Comparison of ENCODE assay signal across 16 mouse cellular contexts in genomic region chr10:49952434-49952833, GRCm38 (mm10).
DNase-seq lines count a peak whose midpoint lies in the region; ATAC-seq lines count a peak whose summit lies in the region.
"Had no signal": no experiment of that assay in that cellular context is flagged by ENCODE, and none has a peak within 500 bp of the region (broad histone marks: within the 10 kb centered on the region; RNA-seq: fewer than 3 reads in every experiment).

No protein-coding gene starts in this region.

- H3K9me3 ChIP-seq in forebrain, embryonic 12.5 days = no peaks in the 10 kb centered on the region
- H3K9me3 ChIP-seq in forebrain, embryonic 15.5 days = no peaks in the 10 kb centered on the region
- H3K9me3 ChIP-seq in hindbrain, embryonic 14.5 days (ENCODE audit: control insufficient read depth, low read length) = no peaks in the 10 kb centered on the region
- H3K9me3 ChIP-seq in hindbrain, embryonic 10.5 days = no peaks in the 10 kb centered on the region
- H3K9me3 ChIP-seq in hindbrain, embryonic 16.5 days (ENCODE audit: control insufficient read depth, low read length) = no peaks in the 10 kb centered on the region
- H3K9me3 ChIP-seq: embryonic facial prominence, embryonic 10.5 days; heart, embryonic 13.5 days; intestine, embryonic 15.5 days had no signal

- H3K36me3 ChIP-seq in forebrain, embryonic 12.5 days (replicated peaks) = no peaks in the 10 kb centered on the region
- H3K36me3 ChIP-seq in forebrain, embryonic 15.5 days = no peaks in the 10 kb centered on the region
- no peaks in the 10 kb centered on the region for H3K36me3 ChIP-seq in hindbrain, embryonic 14.5 days (replicated peaks; ENCODE audit: control insufficient read depth, insufficient read depth)
- no peaks in the 10 kb centered on the region for H3K36me3 ChIP-seq in hindbrain, embryonic 10.5 days
- no peaks in the 10 kb centered on the region for H3K36me3 ChIP-seq in hindbrain, embryonic 16.5 days (ENCODE audit: control insufficient read depth, insufficient read depth, low read length)
- H3K36me3 ChIP-seq: embryonic facial prominence, embryonic 10.5 days; heart, embryonic 13.5 days; intestine, embryonic 15.5 days had no signal

- H3K27me3 ChIP-seq in forebrain, embryonic 12.5 days = no peaks in the 10 kb centered on the region
- H3K27me3 ChIP-seq in forebrain, embryonic 15.5 days = no peaks in the 10 kb centered on the region
- H3K27me3 ChIP-seq in hindbrain, embryonic 14.5 days (ENCODE audit: control insufficient read depth, insufficient read depth, low read length) = no peaks in the 10 kb centered on the region
- H3K27me3 ChIP-seq in hindbrain, embryonic 10.5 days (ENCODE audit: insufficient read depth, poor library complexity, severe bottlenecking) = no peaks in the 10 kb centered on the region
- H3K27me3 ChIP-seq in hindbrain, embryonic 16.5 days (replicated peaks; ENCODE audit: control insufficient read depth, insufficient read depth, low read length) = no peaks in the 10 kb centered on the region
- H3K27me3 ChIP-seq: heart, embryonic 13.5 days; intestine, embryonic 15.5 days had no signal

- H3K4me1 ChIP-seq in forebrain, embryonic 12.5 days = no peaks in the 10 kb centered on the region
- no peaks in the 10 kb centered on the region for H3K4me1 ChIP-seq in forebrain, embryonic 15.5 days
- no peaks in the 10 kb centered on the region for H3K4me1 ChIP-seq in hindbrain, embryonic 14.5 days (replicated peaks; ENCODE audit: control insufficient read depth, insufficient read depth, low read length)
- no peaks in the 10 kb centered on the region for H3K4me1 ChIP-seq in hindbrain, embryonic 10.5 days (replicated peaks)
- no peaks in the 10 kb centered on the region for H3K4me1 ChIP-seq in hindbrain, embryonic 16.5 days (ENCODE audit: control insufficient read depth, insufficient read depth, low read depth, low read length)
- H3K4me1 ChIP-seq: embryonic facial prominence, embryonic 10.5 days; heart, embryonic 13.5 days; intestine, embryonic 15.5 days had no signal

- H3K27ac ChIP-seq in forebrain, embryonic 12.5 days = no peak overlapping the region
- no peak overlapping the region for H3K27ac ChIP-seq in forebrain, embryonic 15.5 days (replicated peaks)
- no peak overlapping the region for H3K27ac ChIP-seq in hindbrain, embryonic 14.5 days
- no peak overlapping the region for H3K27ac ChIP-seq in hindbrain, embryonic 10.5 days
- H3K27ac ChIP-seq in hindbrain, embryonic 16.5 days (ENCODE audit: low read depth, low read length) = no peak overlapping the region
- H3K27ac ChIP-seq: embryonic facial prominence, embryonic 10.5 days; heart, embryonic 13.5 days; intestine, embryonic 15.5 days had no signal

- no peak overlapping the region for H3K4me3 ChIP-seq in forebrain, embryonic 12.5 days (replicated peaks)
- no peak overlapping the region for H3K4me3 ChIP-seq in forebrain, embryonic 15.5 days
- no peak overlapping the region for H3K4me3 ChIP-seq in hindbrain, embryonic 14.5 days (replicated peaks; ENCODE audit: low read length)
- no peak overlapping the region for H3K4me3 ChIP-seq in hindbrain, embryonic 10.5 days
- no peak overlapping the region for H3K4me3 ChIP-seq in hindbrain, embryonic 16.5 days (ENCODE audit: low read length)
- H3K4me3 ChIP-seq: embryonic facial prominence, embryonic 10.5 days; heart, embryonic 13.5 days; intestine, embryonic 15.5 days had no signal

- peak; percentile 41; the same call in 1 of the 2 replicates for ATAC-seq in forebrain, embryonic 12.5 days (ENCODE audit: low FRiP score)
- no peak for ATAC-seq in forebrain, embryonic 15.5 days (replicated peaks)
- ATAC-seq in hindbrain, embryonic 14.5 days (ENCODE audit: low FRiP score) = peak; percentile 60; the same call in 1 of the 2 replicates
- ATAC-seq in hindbrain, embryonic 16.5 days = peak; percentile 56; the same call in 1 of the 2 replicates
- ATAC-seq: intestine, embryonic 15.5 days had no signal

- no peak overlapping the region for H3K4me2 ChIP-seq in forebrain, embryonic 12.5 days
- H3K4me2 ChIP-seq in forebrain, embryonic 15.5 days (replicated peaks) = no peak overlapping the region
- H3K4me2 ChIP-seq in hindbrain, embryonic 14.5 days (replicated peaks) = no peak overlapping the region
- H3K4me2 ChIP-seq in hindbrain, embryonic 16.5 days (ENCODE audit: low read length) = no peak overlapping the region
- H3K4me2 ChIP-seq: heart, embryonic 13.5 days; intestine, embryonic 15.5 days had no signal

- DNase-seq in hindbrain, embryonic 14.5 days (ENCODE audit: low spot score) = no peak
- no peak for DNase-seq in hindbrain, embryonic 10.5 days (ENCODE audit: low spot score)
- DNase-seq in retina, postnatal 1 day = peak; percentile 1
- DNase-seq in kidney, adult 11 months = no peak
- DNase-seq: adrenal gland, postnatal 14 days; cerebellum, adult 2 months; cerebellum, postnatal 10 days; gastrocnemius, postnatal 36 days; heart, adult 11 months; heart, postnatal 36 days had no signal

- no peak overlapping the region for H3K9ac ChIP-seq in forebrain, embryonic 12.5 days
- no peak overlapping the region for H3K9ac ChIP-seq in forebrain, embryonic 15.5 days (replicated peaks)
- no peak overlapping the region for H3K9ac ChIP-seq in hindbrain, embryonic 14.5 days
- no peak overlapping the region for H3K9ac ChIP-seq in hindbrain, embryonic 16.5 days (ENCODE audit: low read depth, low read length)
- H3K9ac ChIP-seq: heart, embryonic 13.5 days; intestine, embryonic 15.5 days had no signal
